Mouse (Mus musculus) embryonic stem cell, embryonic (primary cell): ENCODE results near the gene Rhbdd3.

ENCODE experiments used
- CTCF ChIA-PET, 4 experiments: fragments of 300-600 bp in 2 of 4; fragments of 350-600 bp in 2 of 4; sonication (Branson Sonifier 250); formaldehyde crosslinking; loops; one replicate each; lab custom pipeline; 2022; ENCODE audit warnings: inconsistent platforms in 2 of 4; lab: Charles Lee
- POLR2A ChIA-PET, 4 experiments: fragments of 300-600 bp in 2 of 4; fragments of 350-600 bp in 2 of 4; sonication (Branson Sonifier 250); formaldehyde crosslinking; loops; one replicate each; lab custom pipeline; 2022; ENCODE audit warnings: antibody characterized with exemption in 4 of 4, inconsistent platforms in 1 of 4; lab: Charles Lee

Rhbdd3 gene

GRCm38 (mm10) chr11:5061413-5062139 lies 37.1 kb upstream of the Rhbdd3 start:
- CTCF ChIA-PET, result interaction anchor here in 2 of 4 experiments (0.7 to 1.6 kb wide), 12 partner anchors 13 to 179 kb away, joined by 3 to 4 read pairs (median 3); no protein-coding TSS in a partner anchor
- POLR2A ChIA-PET, result interaction anchor here (0.5 to 14.6 kb wide), 34 partner anchors 7 to 1098 kb away, joined by 3 to 359 read pairs (median 5); partner anchors contain the start of genes Ewsr1 (in 4 of the 4), Rhbdd3 (in 4 of the 4), Ap1b1 (in 1 of the 4) and Nf2 (in 1 of the 4)

- ChIA-PET POLR2A (interaction anchor here (0.6 to 14.6 kb wide), 38 partner anchors 8 to 1099 kb away, joined by 3 to 359 read pairs (median 4); partner anchors contain the start of genes Ewsr1 (in 4 of the 4), Rhbdd3 (in 4 of the 4), Ap1b1 (in 1 of the 4) and Nf2 (in 1 of the 4)), CTCF (interaction anchor here in 3 of 4 experiments (0.6 to 1.6 kb wide), 10 partner anchors 10 to 209 kb away, joined by 3 to 15 read pairs (median 4); no protein-coding TSS in a partner anchor)
Measured at GRCm38 (mm10) chr11:5062326-5062725, 36.4 kb upstream of the Rhbdd3 start.

DNA sequence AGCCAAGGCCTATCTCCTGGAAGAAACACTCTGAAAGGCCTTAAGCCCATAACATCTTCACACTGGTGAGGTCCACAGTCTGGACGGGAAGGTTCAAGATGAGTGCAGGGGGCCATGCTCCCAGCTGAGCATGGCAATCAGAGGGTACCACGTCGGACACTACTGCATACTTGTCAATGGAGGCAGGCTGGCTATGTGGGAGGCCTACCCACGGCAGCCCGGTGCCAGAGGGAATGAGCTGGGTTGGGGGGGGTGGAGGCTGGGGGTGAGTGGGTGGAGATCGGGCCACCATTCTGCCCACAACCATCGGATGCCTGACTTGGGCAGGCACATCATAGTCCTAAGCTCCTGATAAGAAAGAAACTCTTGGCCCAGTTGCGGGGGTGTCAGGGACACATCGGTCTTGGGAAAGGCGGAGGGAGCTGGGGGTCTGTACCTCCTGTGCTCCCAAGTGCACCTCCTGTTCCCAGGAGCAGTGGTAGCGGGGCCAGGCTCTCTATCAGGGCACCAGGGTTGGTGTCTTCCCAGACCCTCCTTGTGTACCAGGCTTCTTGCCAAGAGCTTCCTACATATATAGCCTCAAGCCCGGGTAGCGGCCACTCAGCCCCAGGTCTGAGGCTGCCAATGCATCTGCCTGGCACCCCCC lies 35.7 kb upstream of the Rhbdd3 start:
- CTCF ChIA-PET, result interaction anchor here in 3 of 4 experiments (0.6 to 1.6 kb wide), 14 partner anchors 10 to 208 kb away, joined by 3 to 15 read pairs (median 4); partner anchors contain the start of gene Ewsr1 (in 1 of the 3)
- POLR2A ChIA-PET, result interaction anchor here (0.6 to 14.6 kb wide), 32 partner anchors 8 to 1639 kb away, joined by 3 to 359 read pairs (median 4); partner anchors contain the start of genes Ewsr1 (in 4 of the 4), Rhbdd3 (in 4 of the 4), Ap1b1 (in 1 of the 4) and Nf2 (in 1 of the 4)

- POLR2A ChIA-PET, result interaction anchor here (0.6 to 14.6 kb wide), 24 partner anchors 8 to 1638 kb away, joined by 3 to 359 read pairs (median 4); partner anchors contain the start of genes Ewsr1 (in 4 of the 4), Rhbdd3 (in 4 of the 4), Ap1b1 (in 1 of the 4) and Nipsnap1 (in 1 of the 4)
Measured at GRCm38 (mm10) chr11:5063561-5064281, 35.0 kb upstream of the Rhbdd3 start.

DNA sequence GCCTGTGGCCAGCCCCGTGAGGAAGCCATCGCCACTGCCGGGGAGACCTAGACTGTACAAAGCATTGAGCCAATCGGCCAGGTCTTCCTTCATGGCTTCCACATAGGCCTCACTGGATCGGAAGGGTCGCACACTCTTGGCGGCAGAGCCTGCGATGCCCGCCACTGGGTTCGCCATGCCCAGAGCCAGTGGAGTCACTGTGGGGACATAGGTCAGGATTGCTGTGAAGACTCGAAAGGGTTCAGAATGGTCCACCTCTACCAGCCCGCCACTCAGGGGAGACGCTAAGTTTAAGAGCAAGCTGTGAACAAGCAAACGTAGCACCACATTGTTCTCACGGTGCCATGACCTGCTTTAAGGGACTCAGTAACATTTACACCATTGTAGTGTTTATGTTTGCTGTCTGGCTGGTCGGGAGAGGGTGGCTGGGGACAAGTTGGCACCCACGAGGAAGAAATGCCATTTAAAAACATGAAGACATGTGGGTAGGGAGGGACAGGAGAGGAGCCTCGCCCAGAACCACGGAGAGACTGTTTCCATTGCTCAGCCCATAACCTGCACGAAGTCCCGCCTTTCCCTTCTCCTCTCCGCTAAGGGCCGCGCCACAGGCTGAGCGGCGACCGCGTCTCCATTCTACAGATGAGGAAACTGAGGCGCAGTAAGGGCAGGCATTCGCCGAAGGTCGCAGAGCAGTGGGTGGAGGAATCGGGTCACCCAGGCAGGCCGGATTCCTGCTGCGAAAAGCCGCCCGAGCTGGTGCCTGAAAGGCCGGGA lies 34.3 kb upstream of the Rhbdd3 start:
- ChIA-PET POLR2A (interaction anchor here (0.8 to 14.6 kb wide), 28 partner anchors 9 to 420 kb away, joined by 3 to 359 read pairs (median 5); partner anchors contain the start of genes Ewsr1 (in 3 of the 4) and Rhbdd3 (in 3 of the 4)), CTCF (interaction anchor here (0.7 to 2.0 kb wide), 21 partner anchors 9 to 1037 kb away, joined by 3 to 11 read pairs (median 4); partner anchors contain the start of genes Ap1b1 (in 1 of the 4), Ewsr1 (in 1 of the 4) and Rhbdd3 (in 1 of the 4))

More at GRCm38 (mm10) chr11:5063561-5064281, 35.0 kb upstream of the Rhbdd3 start:
- CTCF ChIA-PET, result interaction anchor here in 3 of 4 experiments (0.6 to 2.0 kb wide), 12 partner anchors 12 to 91 kb away, joined by 3 to 11 read pairs (median 4); partner anchors contain the start of gene Ewsr1 (in 1 of the 3)

DNA sequence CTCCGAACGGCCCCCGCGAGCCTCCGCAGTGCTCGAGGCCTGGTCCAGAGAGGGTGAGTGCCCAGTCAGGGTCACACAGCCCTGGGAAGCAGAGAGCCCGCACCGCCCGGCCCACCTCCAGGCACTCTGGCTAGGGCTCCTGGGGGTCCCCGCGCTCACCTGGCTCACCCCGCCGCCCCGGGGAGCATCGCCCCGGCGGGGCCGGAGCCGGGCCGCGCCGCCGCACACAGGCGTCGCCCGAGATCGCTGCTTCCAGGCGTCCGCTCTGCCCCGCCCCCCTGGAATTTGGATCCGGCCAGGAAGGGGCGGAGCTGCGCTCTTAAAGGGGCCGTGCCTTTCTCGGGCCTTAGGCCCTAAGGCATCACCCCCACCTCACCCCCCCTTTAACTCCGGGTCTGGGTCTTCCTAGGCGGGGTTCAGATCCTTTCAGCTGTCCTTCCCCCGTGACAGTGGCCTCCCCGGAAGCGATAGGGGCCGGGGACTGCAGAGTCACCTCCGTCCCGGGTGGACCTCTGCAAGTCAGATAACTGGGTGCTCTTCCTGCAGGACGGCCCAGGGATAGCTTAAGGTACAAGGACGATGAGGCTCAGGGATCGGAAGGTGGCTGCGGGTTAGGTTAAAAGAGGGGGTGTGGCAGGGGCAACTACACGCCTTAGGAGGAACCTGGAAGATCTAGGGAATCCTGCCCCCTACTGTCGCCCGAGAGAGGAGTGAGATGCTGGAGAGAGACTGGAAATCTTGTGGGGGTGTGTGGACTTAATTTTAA lies 33.5 kb upstream of the Rhbdd3 start, which contains the start of gene Gas2l1:
TSS of gene Gas2l1 (minus strand) at position 272 of the 766 bp plus-strand sequence.
- ChIA-PET POLR2A (interaction anchor here (0.7 to 14.6 kb wide), 37 partner anchors 9 to 798 kb away, joined by 3 to 359 read pairs (median 4); partner anchors contain the start of genes Ewsr1 (in 3 of the 4), Rhbdd3 (in 3 of the 4) and Ap1b1 (in 1 of the 4)), CTCF (interaction anchor here (0.5 to 2.0 kb wide), 35 partner anchors 9 to 1038 kb away, joined by 3 to 11 read pairs (median 4); partner anchors contain the start of genes Ap1b1 (in 1 of the 4), Ewsr1 (in 1 of the 4) and Rhbdd3 (in 1 of the 4))

GRCm38 (mm10) chr11:5067063-5067462 lies 31.7 kb upstream of the Rhbdd3 start:
- POLR2A ChIA-PET, result interaction anchor here in 3 of 4 experiments (0.6 to 14.6 kb wide), 8 partner anchors 9 to 32 kb away, joined by 3 to 359 read pairs (median 12); partner anchors contain the start of genes Ewsr1 (in 2 of the 3) and Rhbdd3 (in 2 of the 3)
- CTCF ChIA-PET, result interaction anchor here in 2 of 4 experiments (0.6 to 1.1 kb wide), 2 partner anchors 22 to 1684 kb away, joined by 3 read pairs; no protein-coding TSS in a partner anchor

DNA sequence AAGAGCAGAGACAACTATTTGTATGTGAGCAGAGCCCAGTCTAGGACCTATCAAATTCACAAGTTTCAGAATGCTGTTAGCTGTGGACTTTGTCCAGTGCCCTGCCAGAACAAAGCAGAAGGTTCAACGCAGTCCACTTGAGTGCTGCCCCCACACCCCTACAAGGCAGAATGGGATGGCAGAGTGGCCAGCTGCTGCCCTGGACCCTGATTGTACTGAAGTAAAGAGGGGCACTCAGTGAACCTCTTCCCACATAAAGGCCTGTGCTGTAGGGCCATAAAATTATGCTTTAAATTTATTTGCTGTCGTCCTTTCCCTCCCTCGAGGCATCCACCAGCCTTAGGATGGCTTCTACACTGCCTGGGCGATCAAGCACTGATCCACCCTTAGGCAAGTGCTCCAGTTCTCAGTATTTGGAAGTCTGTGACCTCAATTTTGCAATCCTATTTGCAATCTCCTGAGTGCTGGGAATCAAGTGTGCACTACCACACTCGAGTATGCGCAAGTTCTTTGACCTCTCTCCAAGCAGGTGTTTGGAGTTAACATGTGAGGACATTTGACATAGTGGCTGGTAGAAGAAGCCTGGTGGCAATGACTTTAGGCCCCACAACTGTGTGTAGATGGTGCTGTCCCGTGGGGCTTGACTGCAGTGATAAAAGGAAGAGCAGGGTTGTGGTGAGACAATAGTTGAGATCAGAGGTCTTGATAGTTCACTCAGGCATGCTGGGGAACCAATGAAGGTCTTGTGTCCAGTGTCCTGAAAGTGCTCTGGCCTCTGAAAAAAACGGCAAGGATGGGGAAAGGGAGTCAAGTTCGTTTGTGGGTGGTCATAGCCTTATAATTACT lies 30.4 kb upstream of the Rhbdd3 start:
- ChIA-PET CTCF (interaction anchor here in 1 of 4 experiments (1.1 kb wide), 1 partner anchor 21 kb away, joined by 3 read pairs; no protein-coding TSS in a partner anchor), POLR2A (interaction anchor here in 2 of 4 experiments (1.1 to 14.6 kb wide), 5 partner anchors 8 to 28 kb away, joined by 3 to 359 read pairs (median 5); partner anchors contain the start of genes Ewsr1 (in 1 of the 2) and Rhbdd3 (in 1 of the 2))

GRCm38 (mm10) chr11:5074882-5075281 lies 23.8 kb upstream of the Rhbdd3 start:
- CTCF ChIA-PET, result interaction anchor here in 2 of 4 experiments (0.6 to 3.1 kb wide), 7 partner anchors 9 to 101 kb away, joined by 3 to 11 read pairs (median 7); partner anchors contain the start of gene Gas2l1 (in 2 of the 2)

DNA sequence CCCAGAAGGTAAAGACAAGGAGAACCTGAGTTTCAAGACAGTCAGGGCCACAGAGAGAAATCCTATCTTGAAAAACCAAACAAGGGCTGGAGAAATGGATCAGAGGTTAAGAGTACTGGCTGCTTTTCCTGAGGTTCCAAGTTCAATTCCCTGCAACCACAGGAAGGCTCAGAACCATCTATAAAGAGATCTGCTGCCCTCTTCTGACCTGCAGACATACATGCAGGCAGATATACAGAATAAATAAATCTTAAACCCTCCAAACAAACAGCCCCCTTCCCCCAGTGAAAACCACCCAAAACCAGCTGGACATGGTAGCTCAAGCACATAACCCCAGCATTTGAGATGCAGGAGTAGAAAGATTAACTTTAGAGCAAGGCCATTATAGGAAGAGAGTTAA lies 23.0 kb upstream of the Rhbdd3 start:
- CTCF ChIA-PET, result interaction anchor here in 2 of 4 experiments (0.6 to 3.1 kb wide), 8 partner anchors 10 to 102 kb away, joined by 3 to 11 read pairs (median 6); partner anchors contain the start of gene Gas2l1 (in 2 of the 2)
- POLR2A ChIA-PET, result interaction anchor here (0.5 to 7.0 kb wide), 18 partner anchors 9 to 406 kb away, joined by 3 to 117 read pairs (median 4); partner anchors contain the start of genes Gas2l1 (in 2 of the 4), Ewsr1 (in 1 of the 4), Rasl10a (in 1 of the 4) and Rhbdd3 (in 1 of the 4)

More at GRCm38 (mm10) chr11:5074882-5075281, 23.8 kb upstream of the Rhbdd3 start:
- POLR2A ChIA-PET, result interaction anchor here in 3 of 4 experiments (0.5 to 7.0 kb wide), 11 partner anchors 8 to 360 kb away, joined by 3 to 117 read pairs (median 5); partner anchors contain the start of genes Gas2l1 (in 2 of the 3), Ewsr1 (in 1 of the 3), Rasl10a (in 1 of the 3) and Rhbdd3 (in 1 of the 3)

DNA sequence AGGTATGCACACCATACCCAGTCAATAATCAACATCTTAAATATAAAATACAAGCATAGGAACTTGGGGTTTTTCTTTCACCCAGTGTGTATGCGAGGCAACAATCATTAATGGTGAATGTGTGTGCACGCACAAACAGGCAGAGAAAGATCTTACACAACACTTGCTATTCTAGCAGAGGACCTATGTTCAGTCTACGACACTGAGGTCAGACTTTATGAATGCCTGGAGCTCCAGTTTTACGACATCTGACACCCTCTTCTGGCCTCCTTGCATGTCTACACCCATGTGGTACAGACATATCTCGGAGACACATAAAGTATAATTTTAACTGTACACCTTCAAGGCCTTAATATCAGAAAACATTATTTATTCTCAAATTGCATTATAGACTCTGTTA lies 21.9 kb upstream of the Rhbdd3 start:
- POLR2A ChIA-PET, result interaction anchor here in 2 of 4 experiments (0.8 to 7.0 kb wide), 8 partner anchors 9 to 38 kb away, joined by 3 to 117 read pairs (median 29); partner anchors contain the start of genes Ewsr1 (in 1 of the 2), Gas2l1 (in 1 of the 2), Rasl10a (in 1 of the 2) and Rhbdd3 (in 1 of the 2)

DNA sequence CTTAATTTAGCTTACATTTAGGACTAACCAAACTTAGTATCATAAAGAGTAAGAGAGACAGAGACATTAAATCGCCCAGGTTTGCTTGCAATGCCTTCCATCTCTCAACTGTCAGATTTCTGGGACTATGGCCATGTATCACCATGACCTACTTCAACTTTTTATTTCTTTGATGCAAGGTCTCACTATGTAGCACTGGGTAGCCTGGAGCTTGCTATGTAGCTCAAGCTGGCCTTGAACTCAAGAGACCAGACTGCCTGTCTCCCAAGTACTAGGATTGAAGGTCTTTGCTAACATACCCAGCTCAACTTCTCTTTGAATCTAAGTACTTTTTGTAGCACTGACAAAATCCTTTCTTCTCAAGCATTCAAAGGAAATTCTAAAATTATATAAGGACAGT lies 9.6 kb upstream of the Rhbdd3 start:
- POLR2A ChIA-PET, result interaction anchor here (0.5 to 9.0 kb wide), 13 partner anchors 7 to 1800 kb away, joined by 3 to 444 read pairs (median 7); partner anchors contain the start of genes Ewsr1 (in 3 of the 4), Rhbdd3 (in 3 of the 4), Gas2l1 (in 2 of the 4) and Rasl10a (in 1 of the 4)
- CTCF ChIA-PET, result interaction anchor here in 2 of 4 experiments (1.1 kb wide), 2 partner anchors 22 to 116 kb away, joined by 3 to 4 read pairs; no protein-coding TSS in a partner anchor

More for the DNA sequence above, 21.9 kb upstream of the Rhbdd3 start:
- CTCF ChIA-PET, result interaction anchor here in 3 of 4 experiments (0.6 to 2.5 kb wide), 8 partner anchors 11 to 1371 kb away, joined by 3 to 11 read pairs (median 4); partner anchors contain the start of gene Gas2l1 (in 2 of the 3)

GRCm38 (mm10) chr11:5091706-5092105 lies 7.0 kb upstream of the Rhbdd3 start:
- CTCF ChIA-PET, result interaction anchor here in 2 of 4 experiments (0.6 to 1.4 kb wide), 5 partner anchors 9 to 28 kb away, joined by 3 to 5 read pairs (median 4); partner anchors contain the start of gene Gas2l1 (in 1 of the 2)

More at GRCm38 (mm10) chr11:5091706-5092105, 7.0 kb upstream of the Rhbdd3 start:
- POLR2A ChIA-PET, result interaction anchor here in 2 of 4 experiments (0.6 to 11.9 kb wide), 13 partner anchors 6 to 821 kb away, joined by 3 to 444 read pairs (median 15); partner anchors contain the start of genes Gas2l1 (in 2 of the 2), Ewsr1 (in 1 of the 2), Rasl10a (in 1 of the 2) and Rhbdd3 (in 1 of the 2)
